Mouse (Mus musculus): ENCODE measurements around the gene Gm14403. TPM values are rescaled to one million over a fixed set of nuclear protein-coding genes. Genes with fewer than 3 reads are reported as not detected.
"Not testable (repeated sequence)": the region's sequence is repeated elsewhere in the genome, so short reads cannot be mapped to it uniquely, and the experiment has no call there.

Gm14403 gene
- polyA plus RNA-seq, 1 experiment from 2014 or later = 7.0 TPM

DNA sequence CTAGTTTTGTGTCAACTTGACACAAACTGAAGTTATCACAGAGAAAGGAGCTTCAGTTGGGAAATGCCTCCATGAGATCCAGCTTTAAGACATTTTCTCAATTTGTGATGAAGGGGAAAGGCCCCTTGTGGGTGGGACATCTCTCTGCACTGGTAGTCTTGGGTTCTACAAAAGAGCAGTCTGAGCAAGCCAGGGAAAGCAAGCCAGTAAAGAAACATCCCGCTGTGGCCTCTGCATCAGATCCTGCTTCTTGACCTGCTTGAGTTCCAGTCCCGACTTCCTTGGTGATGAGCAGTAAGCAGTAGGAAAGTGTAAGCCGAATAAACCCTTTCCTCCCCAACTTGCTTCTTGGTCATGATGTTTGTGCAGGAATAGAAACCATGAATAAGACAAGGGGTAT, 14.0 kb downstream of the Gm14403 start:
- H3K4me3 ChIP-seq (ENCODE audit: low read depth, low read length); H3K4me1 ChIP-seq (replicated peaks; ENCODE audit: control insufficient read depth, insufficient read depth, low read length); DNase-seq (ENCODE audit: low spot score); H3K9me3 ChIP-seq (ENCODE audit: control insufficient read depth, low read length); H3K9ac ChIP-seq (ENCODE audit: low read length); H3K27ac ChIP-seq (ENCODE audit: low read depth); H3K27me3 ChIP-seq (replicated peaks; ENCODE audit: control insufficient read depth, insufficient read depth, low read length); H3K36me3 ChIP-seq (ENCODE audit: control insufficient read depth, insufficient read depth, low read length); H3K4me2 ChIP-seq (ENCODE audit: low read length); ATAC-seq (replicated peaks; ENCODE audit: low FRiP score, low TSS enrichment, low read depth): not testable (repeated sequence)
- WGBS = 90% methylated on average over 3 of the region's 3 CpGs

DNA sequence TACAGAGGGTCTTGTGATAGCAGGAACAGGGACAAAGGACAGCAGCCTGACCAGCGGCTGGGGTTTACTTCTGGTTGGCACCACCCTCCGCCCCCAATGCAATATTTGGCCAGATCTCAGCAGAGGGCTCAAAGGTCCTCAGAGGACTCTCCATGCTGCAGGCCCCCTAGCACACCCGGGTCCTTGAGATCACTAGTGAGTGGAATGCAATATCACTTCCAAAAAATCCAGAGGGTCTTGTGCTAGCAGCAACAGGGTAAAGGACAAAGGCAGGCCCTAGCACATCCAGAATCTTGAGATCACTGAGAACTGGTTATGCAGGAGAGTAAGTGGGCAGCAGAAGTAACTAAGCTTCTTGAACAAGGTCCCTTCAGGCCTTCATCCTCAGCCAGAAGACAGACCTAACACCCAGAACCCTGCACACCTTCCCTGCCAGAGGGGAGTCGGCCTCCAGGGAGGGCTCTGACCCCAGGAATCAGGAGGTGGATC, 16.0 kb downstream of the Gm14403 start:
- H3K4me1 ChIP-seq (replicated peaks; ENCODE audit: control insufficient read depth, insufficient read depth, low read length); H3K36me3 ChIP-seq (ENCODE audit: control insufficient read depth, insufficient read depth, low read length); ATAC-seq (replicated peaks; ENCODE audit: low FRiP score, low TSS enrichment, low read depth); H3K27ac ChIP-seq (ENCODE audit: low read depth); H3K4me2 ChIP-seq (ENCODE audit: low read length); H3K9ac ChIP-seq (ENCODE audit: low read length); H3K4me3 ChIP-seq (ENCODE audit: low read depth, low read length); H3K27me3 ChIP-seq (replicated peaks; ENCODE audit: control insufficient read depth, insufficient read depth, low read length); H3K9me3 ChIP-seq (ENCODE audit: control insufficient read depth, low read length); DNase-seq (ENCODE audit: low spot score): not testable (repeated sequence)
- WGBS = 87% methylated on average over 4 of the region's 4 CpGs

DNA sequence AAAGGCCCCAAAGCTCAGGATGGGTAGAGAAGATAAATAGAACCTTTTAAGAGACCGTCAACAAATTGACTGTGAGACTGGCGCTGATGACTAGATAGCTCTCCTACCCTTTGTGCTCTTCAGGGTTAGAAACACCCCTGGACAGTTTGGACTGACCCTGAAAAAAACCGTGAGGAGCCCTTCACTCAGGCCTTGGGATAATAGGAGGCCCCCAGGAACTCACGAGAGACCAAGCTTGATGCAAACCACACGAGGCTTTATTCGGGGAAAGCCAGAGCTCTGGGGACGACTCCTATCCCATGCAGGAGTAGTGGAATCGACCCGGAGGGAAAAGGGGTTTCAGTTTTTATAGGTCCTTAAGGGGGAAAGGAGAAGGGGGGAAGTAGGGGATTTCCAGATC, 19.7 kb downstream of the Gm14403 start:
- H3K9me3 ChIP-seq (ENCODE audit: control insufficient read depth, low read length); H3K9ac ChIP-seq (ENCODE audit: low read length); ATAC-seq (replicated peaks; ENCODE audit: low FRiP score, low TSS enrichment, low read depth); H3K27me3 ChIP-seq (replicated peaks; ENCODE audit: control insufficient read depth, insufficient read depth, low read length); DNase-seq (ENCODE audit: low spot score); H3K36me3 ChIP-seq (ENCODE audit: control insufficient read depth, insufficient read depth, low read length); H3K4me3 ChIP-seq (ENCODE audit: low read depth, low read length); H3K4me2 ChIP-seq (ENCODE audit: low read length); H3K27ac ChIP-seq (ENCODE audit: low read depth); H3K4me1 ChIP-seq (replicated peaks; ENCODE audit: control insufficient read depth, insufficient read depth, low read length): not testable (repeated sequence)
- WGBS = 85% methylated on average over 9 of the region's 9 CpGs

DNA sequence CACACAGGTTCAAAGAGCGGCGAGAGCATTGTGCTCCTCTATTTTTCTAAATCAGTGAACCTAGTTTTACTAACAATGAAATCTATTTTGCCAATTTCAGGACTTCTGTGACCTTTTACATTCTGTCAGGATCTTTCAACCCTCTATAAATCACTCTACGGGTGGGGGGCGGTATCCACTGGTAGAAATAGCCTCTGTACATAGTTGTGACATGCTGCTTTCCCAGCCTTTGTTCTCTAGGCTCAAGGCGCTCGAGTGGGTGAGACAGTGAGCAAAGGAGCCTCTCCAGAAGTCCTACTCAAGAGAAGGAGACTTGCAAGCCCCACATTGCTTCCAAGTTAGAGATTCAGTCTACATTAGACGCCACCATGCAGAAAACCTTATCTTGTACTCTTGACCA, 20.3 kb downstream of the Gm14403 start:
- H3K9me3 ChIP-seq (ENCODE audit: control insufficient read depth, low read length) = peaks cover 11% of the 10 kb centered on the region; the same call in 1 of the 2 replicates
- not testable (repeated sequence) for H3K9ac ChIP-seq (ENCODE audit: low read length); H3K36me3 ChIP-seq (ENCODE audit: control insufficient read depth, insufficient read depth, low read length); H3K4me1 ChIP-seq (replicated peaks; ENCODE audit: control insufficient read depth, insufficient read depth, low read length); H3K27me3 ChIP-seq (replicated peaks; ENCODE audit: control insufficient read depth, insufficient read depth, low read length); H3K4me2 ChIP-seq (ENCODE audit: low read length); H3K27ac ChIP-seq (ENCODE audit: low read depth); ATAC-seq (replicated peaks; ENCODE audit: low FRiP score, low TSS enrichment, low read depth); H3K4me3 ChIP-seq (ENCODE audit: low read depth, low read length); DNase-seq (ENCODE audit: low spot score)
- 85% methylated on average over 7 of the region's 7 CpGs for WGBS

DNA sequence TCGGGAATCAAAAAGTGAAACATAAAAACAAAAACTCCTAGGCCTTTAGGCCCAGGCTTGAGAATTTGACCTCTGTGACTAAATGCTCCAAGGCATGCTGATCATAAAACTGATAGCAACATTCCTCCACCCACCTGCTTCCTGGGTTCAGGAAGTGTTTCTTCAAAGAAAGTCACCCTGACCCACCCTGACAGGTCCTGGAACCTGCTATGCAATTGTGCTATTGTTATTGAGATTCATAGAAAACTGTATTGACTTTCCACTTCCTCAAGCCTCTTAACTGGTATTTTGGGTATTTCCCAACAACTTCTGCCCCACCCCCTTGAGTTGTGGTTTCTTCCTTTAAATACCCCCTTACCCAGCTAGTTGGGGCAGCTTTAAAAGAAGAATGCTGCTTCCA, 20.9 kb downstream of the Gm14403 start:
- not testable (repeated sequence) for DNase-seq (ENCODE audit: low spot score); H3K27me3 ChIP-seq (replicated peaks; ENCODE audit: control insufficient read depth, insufficient read depth, low read length); H3K36me3 ChIP-seq (ENCODE audit: control insufficient read depth, insufficient read depth, low read length); H3K9ac ChIP-seq (ENCODE audit: low read length); ATAC-seq (replicated peaks; ENCODE audit: low FRiP score, low TSS enrichment, low read depth); H3K4me2 ChIP-seq (ENCODE audit: low read length); H3K4me1 ChIP-seq (replicated peaks; ENCODE audit: control insufficient read depth, insufficient read depth, low read length); H3K27ac ChIP-seq (ENCODE audit: low read depth); H3K4me3 ChIP-seq (ENCODE audit: low read depth, low read length)
- H3K9me3 ChIP-seq (ENCODE audit: control insufficient read depth, low read length) = peaks cover 11% of the 10 kb centered on the region; the same call in 1 of the 2 replicates
- WGBS = 87% methylated on average over 1 of the region's 1 CpGs

DNA sequence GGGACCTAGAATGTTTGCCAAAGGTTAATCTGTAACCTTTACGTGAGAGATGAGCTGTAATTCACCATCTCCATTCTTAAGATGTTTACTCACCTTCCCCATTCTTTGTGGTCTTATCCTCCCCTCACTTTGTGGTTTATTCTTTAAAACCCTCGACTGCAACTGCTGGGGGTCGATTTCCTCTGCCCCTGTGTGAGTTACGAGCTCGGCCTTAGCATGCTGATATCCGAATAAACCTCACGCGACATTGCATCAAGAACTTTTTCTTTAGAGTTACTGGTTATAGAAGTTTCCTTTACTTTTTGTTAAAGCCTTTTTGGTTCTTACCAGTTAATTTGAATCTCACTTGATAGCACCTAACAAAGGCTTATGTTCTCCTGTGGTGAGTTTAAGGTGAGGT, 22.0 kb downstream of the Gm14403 start:
- WGBS = 79% methylated on average over 8 of the region's 8 CpGs
- no peak overlapping the region for H3K9ac ChIP-seq (ENCODE audit: low read length)
- DNase-seq (ENCODE audit: low spot score) = no peak
- H3K4me2 ChIP-seq (ENCODE audit: low read length) = no peak overlapping the region
- no peak overlapping the region for H3K27ac ChIP-seq (ENCODE audit: low read depth)
- ATAC-seq (replicated peaks; ENCODE audit: low FRiP score, low TSS enrichment, low read depth) = no peak
- H3K36me3 ChIP-seq (ENCODE audit: control insufficient read depth, insufficient read depth, low read length) = no peaks in the 10 kb centered on the region
- no peaks in the 10 kb centered on the region for H3K27me3 ChIP-seq (replicated peaks; ENCODE audit: control insufficient read depth, insufficient read depth, low read length)
- no peaks in the 10 kb centered on the region for H3K4me1 ChIP-seq (replicated peaks; ENCODE audit: control insufficient read depth, insufficient read depth, low read length)
- H3K4me3 ChIP-seq (ENCODE audit: low read depth, low read length) = no peak overlapping the region
- H3K9me3 ChIP-seq (ENCODE audit: control insufficient read depth, low read length) = peaks cover 11% of the 10 kb centered on the region; the same call in 1 of the 2 replicates

DNA sequence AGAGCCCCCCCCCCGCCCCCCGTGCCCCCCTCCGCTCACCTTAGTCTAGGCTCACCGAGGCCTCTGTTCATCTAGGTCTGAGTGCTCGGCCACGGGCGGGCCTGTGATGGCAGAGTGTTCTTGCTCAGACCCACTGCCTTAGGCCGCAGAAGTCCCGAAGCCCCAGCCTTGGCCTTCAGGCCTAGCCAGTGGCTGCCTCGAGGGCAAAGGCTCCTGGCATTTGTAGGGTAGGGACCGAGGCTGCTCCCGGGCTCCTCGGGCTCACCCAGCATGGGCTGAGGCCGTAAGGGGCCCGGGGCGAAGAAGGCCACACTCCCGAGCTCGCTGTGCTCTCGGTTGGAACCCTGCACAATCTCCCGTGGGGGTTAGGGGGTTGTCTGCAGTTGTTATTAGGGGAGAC, 25.0 kb downstream of the Gm14403 start:
- WGBS = 95% methylated on average over 20 of the region's 20 CpGs
- H3K27ac ChIP-seq (ENCODE audit: low read depth) = no peak overlapping the region
- H3K27me3 ChIP-seq (replicated peaks; ENCODE audit: control insufficient read depth, insufficient read depth, low read length) = no peaks in the 10 kb centered on the region
- H3K9ac ChIP-seq (ENCODE audit: low read length) = no peak overlapping the region
- no peak for DNase-seq (ENCODE audit: low spot score)
- H3K4me1 ChIP-seq (replicated peaks; ENCODE audit: control insufficient read depth, insufficient read depth, low read length) = no peaks in the 10 kb centered on the region
- H3K9me3 ChIP-seq (ENCODE audit: control insufficient read depth, low read length) = peaks cover 8% of the 10 kb centered on the region; the same call in 1 of the 2 replicates
- H3K4me2 ChIP-seq (ENCODE audit: low read length) = no peak overlapping the region
- ATAC-seq (replicated peaks; ENCODE audit: low FRiP score, low TSS enrichment, low read depth) = no peak
- no peak overlapping the region for H3K4me3 ChIP-seq (ENCODE audit: low read depth, low read length)
- no peaks in the 10 kb centered on the region for H3K36me3 ChIP-seq (ENCODE audit: control insufficient read depth, insufficient read depth, low read length)

DNA sequence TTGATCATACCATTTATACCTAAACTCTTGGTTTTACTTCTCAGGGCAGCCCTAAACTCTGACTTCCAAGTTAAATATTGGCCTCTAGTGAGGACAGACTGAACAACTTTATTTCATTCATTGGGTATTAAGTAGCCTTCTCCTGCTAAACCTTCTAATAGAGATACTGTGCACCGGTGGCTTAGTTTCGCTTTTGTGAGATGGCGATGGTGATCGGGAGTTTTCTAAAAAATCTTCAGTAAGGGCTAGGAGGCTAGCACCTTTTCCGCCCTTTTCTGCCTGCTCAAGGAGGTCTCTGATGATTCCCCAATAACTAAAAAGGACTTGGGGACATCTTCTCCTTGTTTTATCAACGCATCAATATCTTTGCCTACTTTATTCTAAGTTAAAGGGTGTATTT, 25.7 kb downstream of the Gm14403 start:
- H3K4me3 ChIP-seq (ENCODE audit: low read depth, low read length); H3K27ac ChIP-seq (ENCODE audit: low read depth); H3K4me2 ChIP-seq (ENCODE audit: low read length); H3K27me3 ChIP-seq (replicated peaks; ENCODE audit: control insufficient read depth, insufficient read depth, low read length); ATAC-seq (replicated peaks; ENCODE audit: low FRiP score, low TSS enrichment, low read depth); DNase-seq (ENCODE audit: low spot score); H3K4me1 ChIP-seq (replicated peaks; ENCODE audit: control insufficient read depth, insufficient read depth, low read length); H3K36me3 ChIP-seq (ENCODE audit: control insufficient read depth, insufficient read depth, low read length); H3K9ac ChIP-seq (ENCODE audit: low read length); H3K9me3 ChIP-seq (ENCODE audit: control insufficient read depth, low read length): not testable (repeated sequence)
- WGBS = 89% methylated on average over 6 of the region's 6 CpGs

DNA sequence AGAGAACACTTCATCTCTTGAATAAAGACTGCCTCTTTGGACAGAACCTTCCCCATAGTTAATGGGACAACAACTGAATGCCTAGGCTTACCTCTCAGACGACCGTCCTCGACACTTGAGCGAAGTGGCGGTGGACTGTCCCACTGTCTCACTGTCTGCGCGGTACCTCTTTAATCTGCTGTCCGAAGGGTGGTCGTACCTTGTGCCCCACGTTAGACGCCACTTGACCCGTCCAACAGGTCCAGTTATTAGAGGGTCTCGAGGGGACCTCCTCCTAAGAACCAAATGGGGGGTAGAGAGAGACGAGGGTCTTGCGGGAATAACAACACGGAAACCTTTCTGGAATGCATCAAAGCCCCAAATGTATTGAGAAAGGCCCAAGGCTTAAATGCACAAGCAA, 26.2 kb downstream of the Gm14403 start:
- H3K9me3 ChIP-seq (ENCODE audit: control insufficient read depth, low read length); H3K27ac ChIP-seq (ENCODE audit: low read depth); ATAC-seq (replicated peaks; ENCODE audit: low FRiP score, low TSS enrichment, low read depth); DNase-seq (ENCODE audit: low spot score); H3K9ac ChIP-seq (ENCODE audit: low read length); H3K4me1 ChIP-seq (replicated peaks; ENCODE audit: control insufficient read depth, insufficient read depth, low read length); H3K27me3 ChIP-seq (replicated peaks; ENCODE audit: control insufficient read depth, insufficient read depth, low read length); H3K4me3 ChIP-seq (ENCODE audit: low read depth, low read length); H3K4me2 ChIP-seq (ENCODE audit: low read length); H3K36me3 ChIP-seq (ENCODE audit: control insufficient read depth, insufficient read depth, low read length): not testable (repeated sequence)
- WGBS = 92% methylated on average over 16 of the region's 16 CpGs

Measured in intestine, embryonic 14.5 days (tissue).